Comparison of ENCODE assay signal across 11 mouse cellular contexts in the genomic region with DNA sequence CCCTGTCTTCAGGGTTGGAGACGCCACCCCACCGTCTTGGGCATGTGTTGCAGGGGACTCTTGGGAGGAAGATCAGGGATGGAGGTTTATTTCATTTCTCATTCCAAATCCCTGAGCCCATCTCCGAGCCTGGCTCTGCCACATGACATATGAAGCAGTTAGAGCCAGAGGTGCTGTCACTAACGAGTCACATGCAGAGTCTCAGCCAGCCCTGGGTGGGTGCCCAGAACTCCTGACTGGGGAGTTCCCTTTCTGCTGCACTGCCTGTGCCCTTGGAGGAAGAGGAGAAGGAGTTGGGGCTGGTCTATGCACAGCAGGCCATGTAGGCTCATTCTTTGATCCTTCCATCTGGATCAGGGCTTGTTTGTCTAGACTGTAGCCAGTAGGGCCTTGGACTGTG. TPM values are rescaled to one million over a fixed set of nuclear protein-coding genes. Genes with fewer than 3 reads are reported as not detected.
DNase-seq lines count a peak whose midpoint lies in the region; ATAC-seq and TF ChIP-seq lines count a peak whose summit lies in the region.
"Had no signal": no experiment of that assay in that cellular context is flagged by ENCODE, and none has a peak within 500 bp of the region (broad histone marks: within the 10 kb centered on the region; RNA-seq: fewer than 3 reads in every experiment).

No protein-coding gene starts in this region.

- H3K27ac ChIP-seq in heart, embryonic 11.5 days (ENCODE audit: low read depth, low read length), result no peak overlapping the region
- H3K27ac ChIP-seq in olfactory bulb, adult 2 months (ENCODE audit: insufficient read depth, low read depth, low read length), result 0 out of 2 replicates have a peak overlapping the region, but pooled peaks have one; percentile 2
- H3K27ac ChIP-seq: left cerebral cortex, adult 2 months; liver, embryonic 13.5 days had no signal

- TF ChIP-seq POLR2A in olfactory bulb, adult 2 months (IDR thresholded peaks at IDR 0.05; ENCODE audit: insufficient read depth, low read depth, low read length), result no peak

- ATAC-seq in heart, embryonic 11.5 days (replicated peaks; ENCODE audit: insufficient number of reproducible peaks, low FRiP score, low TSS enrichment), result no peak
- ATAC-seq in megakaryocyte progenitor cell, adult 5-6 weeks (replicated peaks; ENCODE audit: poor library complexity), result no peak
- no peak for ATAC-seq in activated CD4-positive, CD25-positive, alpha-beta regulatory T cell, adult 4 months

- WGBS in heart, embryonic 11.5 days (ENCODE audit: insufficient replicate concordance), result 77% methylated on average over 4 of the region's 4 CpGs
- WGBS in olfactory bulb, adult 2 months, result 41% methylated on average over 4 of the region's 4 CpGs

- no peaks in the 10 kb centered on the region for H3K4me1 ChIP-seq in heart, embryonic 11.5 days (ENCODE audit: control insufficient read depth, insufficient read depth, low read length)
- H3K4me1 ChIP-seq in olfactory bulb, adult 2 months (ENCODE audit: control insufficient read depth, insufficient read depth, low read length), result peaks cover 62% of the 10 kb centered on the region
- H3K4me1 ChIP-seq: liver, embryonic 13.5 days had no signal

- H3K36me3 ChIP-seq in heart, embryonic 11.5 days (ENCODE audit: control insufficient read depth, insufficient read depth, low read length), result no peaks in the 10 kb centered on the region
- H3K36me3 ChIP-seq: liver, embryonic 13.5 days had no signal

- TF ChIP-seq CTCF in olfactory bulb, adult 2 months (IDR thresholded peaks at IDR 0.05; ENCODE audit: insufficient read depth, low read depth, low read length), result no peak

- no peaks in the 10 kb centered on the region for H3K9me3 ChIP-seq in heart, embryonic 11.5 days (replicated peaks; ENCODE audit: control insufficient read depth, low read length)
- H3K9me3 ChIP-seq: liver, embryonic 13.5 days had no signal

- H3K27me3 ChIP-seq in heart, embryonic 11.5 days (ENCODE audit: control insufficient read depth, insufficient read depth, low read length), result peaks cover 9% of the 10 kb centered on the region; the same call in 1 of the 2 replicates

- H3K4me2 ChIP-seq in heart, embryonic 11.5 days, result no peak overlapping the region
- H3K4me2 ChIP-seq: liver, embryonic 13.5 days had no signal

- peak; percentile 89 to 91 for DNase-seq in heart, adult 18-20 months
- DNase-seq in right cerebral cortex, postnatal 10 days (ENCODE audit: low spot score in 2 of 2), result peak; percentile 63 to 71
- no peak for DNase-seq in right cerebral cortex, postnatal 25 days
- peak; percentile 69 to 77 for DNase-seq in gastrocnemius, adult 8-10 months (ENCODE audit: low spot score in 2 of 2)
- DNase-seq: liver, embryonic 13.5 days had no signal

- H3K4me3 ChIP-seq in heart, embryonic 11.5 days (ENCODE audit: low read depth, low read length), result no peak overlapping the region
- H3K4me3 ChIP-seq in olfactory bulb, adult 2 months (ENCODE audit: insufficient read depth, low read depth, low read length), result no peak overlapping the region
- H3K4me3 ChIP-seq: left cerebral cortex, adult 2 months; liver, embryonic 13.5 days had no signal

- H3K9ac ChIP-seq in heart, embryonic 11.5 days (ENCODE audit: low read depth, low read length), result no peak overlapping the region
- H3K9ac ChIP-seq: liver, embryonic 13.5 days had no signal

RNA-seq across cellular contexts. Expression of a gene that starts 13.5 kb away (rescaled TPM):
- total RNA-seq in heart, adult 18-20 months (2021), result 1 to 10 TPM; 4.9 to 6.1 TPM
- polyA plus RNA-seq in heart, embryonic 11.5 days (2014; fragmentation: Nextera tagmentation; extraction: Ambion mirVana), result 2.6 and 3.1 TPM in 2 replicates
- total RNA-seq in gastrocnemius, adult 8-10 months (2022), result 1 to 10 TPM in 2 of 4 experiments, under 1 TPM in 2; 0.53 to 1.3 (median 0.90) TPM
- not detected in 2 replicates for polyA plus RNA-seq in olfactory bulb, adult 2 months (2012; ENCODE audit: insufficient read depth, insufficient read length, low replicate concordance, missing spikeins)
- total RNA-seq in megakaryocyte progenitor cell, adult 5-6 weeks (2015), result not detected in 2 replicates
- 0.08 TPM in 1 of 2 replicates, not detected in the other for total RNA-seq in megakaryocyte progenitor cell, adult 5-6 weeks (2017)
- polyA plus RNA-seq in activated CD4-positive, CD25-positive, alpha-beta regulatory T cell, adult 4 months (2017; shearing (Covaris generic)), result not detected
- total RNA-seq: hematopoietic stem cell, adult 5-6 weeks had no signal
